Mouse (Mus musculus): ENCODE results near the gene Emilin1. TPM values are rescaled to one million over a fixed set of nuclear protein-coding genes. Genes with fewer than 3 reads are reported as not detected.
"Not testable (repeated sequence)": the region's sequence is repeated elsewhere in the genome, so short reads cannot be mapped to it uniquely, and the experiment has no call there.

Emilin1 gene
- 1 to 10 TPM; 2.0 TPM for total RNA-seq (2021)
- long read RNA-seq, experiment 1, partial matches to known transcripts: 0 of 2 reads
- long read RNA-seq, experiment 1, other reads (novel, unspliced or antisense): 1 of 2 reads
- long read RNA-seq, experiment 2, partial matches to known transcripts: 0 of 1 reads
- long read RNA-seq, experiment 2, other reads (novel, unspliced or antisense): 1 of 1 reads

DNA sequence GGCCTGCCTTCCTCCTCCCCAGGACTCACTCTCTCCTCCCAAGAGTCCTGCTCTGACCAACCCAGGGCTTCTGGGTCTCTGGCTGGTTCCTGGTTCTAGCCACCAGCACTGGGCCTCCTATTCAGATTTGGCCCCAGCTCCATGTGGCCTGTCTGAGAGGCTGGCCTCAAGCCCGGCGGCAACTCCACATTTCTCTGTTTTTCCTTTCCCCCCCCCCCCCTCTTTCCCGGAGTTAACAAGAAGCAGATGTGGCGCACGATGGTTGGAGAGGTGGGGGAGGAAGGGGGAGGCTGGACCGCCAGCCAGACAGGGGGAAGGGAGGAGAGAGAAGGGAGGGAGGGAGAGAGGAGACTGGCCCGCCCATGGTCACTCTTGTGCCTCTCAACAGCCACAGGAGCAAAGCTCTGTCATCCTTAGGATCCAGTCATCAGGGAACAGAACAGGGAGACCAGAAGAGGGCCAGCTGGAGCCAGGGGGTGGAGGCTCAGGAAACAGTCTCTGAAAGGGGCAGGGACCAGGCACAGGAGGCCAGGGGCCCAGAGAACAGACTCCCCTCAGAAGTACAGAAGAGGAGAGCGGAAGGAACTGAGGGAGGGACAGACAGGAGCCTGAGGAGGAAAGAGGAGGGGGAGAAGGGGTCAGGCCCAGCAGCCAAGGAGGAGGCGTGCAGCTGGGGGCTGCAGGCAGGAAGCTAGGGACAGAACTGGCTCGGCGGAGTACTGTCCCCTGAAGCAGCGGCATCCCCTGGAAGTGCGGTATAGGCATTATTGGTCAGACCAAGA is at the start of gene Emilin1:
Gene Emilin1, plus strand, starts transcription at position 343 of the 782 bp plus-strand sequence.
- peak within 1 kb of the TSS; percentile 48; the same call in 1 of the 2 replicates for H3K27ac ChIP-seq
- DNase-seq (ENCODE audit: low spot score in 2 of 2): no peak
- peak within 1 kb of the TSS; percentile 18; the same call in 1 of the 2 replicates for H3K4me3 ChIP-seq
- no peak for TF ChIP-seq CTCF (conservative IDR thresholded peaks at IDR 0.05)

DNA sequence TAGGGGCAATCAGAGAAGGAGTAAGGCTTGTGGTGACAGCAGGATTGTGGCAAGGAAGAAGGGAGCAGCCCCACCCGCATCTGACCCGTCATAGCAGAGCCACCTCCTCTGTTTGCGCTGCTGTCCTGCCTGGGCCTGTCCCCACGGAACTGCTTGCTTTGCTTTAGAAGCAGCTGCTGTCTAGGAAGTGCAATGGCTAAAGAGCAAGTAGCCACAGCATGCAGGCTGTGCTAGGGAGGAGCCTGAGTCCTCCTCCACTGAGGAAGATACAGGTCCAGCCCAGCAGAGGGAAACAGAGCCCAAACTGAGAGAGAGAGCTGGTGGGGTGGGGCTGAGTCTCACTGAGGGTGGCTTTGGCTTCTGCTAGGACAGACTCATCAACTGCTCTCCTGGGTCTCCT is 49.4 kb upstream of the Emilin1 start:
- no peak overlapping the region for H3K27ac ChIP-seq
- H3K4me3 ChIP-seq: no peak overlapping the region
- peak; percentile 28 for TF ChIP-seq CTCF (conservative IDR thresholded peaks at IDR 0.05)
- no peak for DNase-seq (ENCODE audit: low spot score in 2 of 2)

GRCm38 (mm10) chr5:30864322-30864721 is 48.9 kb upstream of the Emilin1 start:
- Histone ChIP-seq H3K27ac (no peak overlapping the region), H3K4me3 (no peak overlapping the region)
- TF ChIP-seq CTCF (conservative IDR thresholded peaks at IDR 0.05): no peak
- no peak for DNase-seq (ENCODE audit: low spot score in 2 of 2)

DNA sequence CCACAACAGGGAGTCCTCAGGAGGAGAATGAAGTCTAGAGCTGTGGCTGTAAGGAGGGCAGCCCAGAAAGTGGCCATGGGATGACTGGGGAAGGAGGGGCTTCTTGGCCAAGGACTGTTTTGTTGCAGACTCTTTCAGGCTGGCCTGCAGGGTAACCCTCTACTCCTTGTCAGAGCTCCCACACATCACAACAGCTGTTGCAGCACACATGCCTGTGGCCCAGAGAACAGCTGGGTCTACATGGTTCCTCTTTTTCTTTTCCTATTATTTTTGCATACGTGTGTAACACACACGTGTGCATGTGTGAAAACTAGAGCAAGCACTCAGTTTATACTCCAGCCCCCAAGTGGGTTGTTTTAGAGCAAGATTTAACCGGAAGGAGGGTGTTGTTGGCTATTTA is 46.3 kb upstream of the Emilin1 start:
- H3K4me3 ChIP-seq: no peak overlapping the region
- H3K27ac ChIP-seq: no peak overlapping the region
- no peak for DNase-seq (ENCODE audit: low spot score in 2 of 2)
- TF ChIP-seq CTCF (conservative IDR thresholded peaks at IDR 0.05): no peak

DNA sequence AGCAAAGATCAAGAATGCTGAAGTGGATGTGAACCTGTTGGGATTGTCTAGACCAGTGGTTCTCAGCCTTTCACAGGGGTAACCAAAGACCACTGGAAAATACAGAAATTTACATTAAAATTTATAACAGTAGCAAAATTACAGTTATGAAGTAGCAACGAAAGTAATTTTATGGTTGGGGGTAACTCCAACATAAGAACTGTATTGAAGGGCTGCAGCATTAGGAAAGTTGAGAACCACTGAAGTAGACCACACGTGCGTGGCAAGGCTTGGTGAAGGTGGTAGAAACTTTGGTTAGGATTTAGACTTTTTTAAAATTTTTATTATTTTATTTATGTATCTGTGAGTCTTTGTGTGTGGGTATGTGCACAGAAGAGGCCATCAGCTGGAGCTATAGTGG is 45.5 kb upstream of the Emilin1 start, which contains the start of gene Tmem214:
Gene Tmem214, plus strand, starts transcription at position 301 of the 400 bp plus-strand sequence.
- Histone ChIP-seq H3K4me3 (no peak within 1 kb of the TSS), H3K27ac (peak within 1 kb of the TSS; percentile 93; the same call in 1 of the 2 replicates)
- DNase-seq (ENCODE audit: low spot score in 2 of 2): no peak
- no peak for TF ChIP-seq CTCF (conservative IDR thresholded peaks at IDR 0.05)

- H3K4me3 ChIP-seq: peak overlapping the region; percentile 89
Measured at GRCm38 (mm10) chr5:30868981-30869380, 44.2 kb upstream of the Emilin1 start.

DNA sequence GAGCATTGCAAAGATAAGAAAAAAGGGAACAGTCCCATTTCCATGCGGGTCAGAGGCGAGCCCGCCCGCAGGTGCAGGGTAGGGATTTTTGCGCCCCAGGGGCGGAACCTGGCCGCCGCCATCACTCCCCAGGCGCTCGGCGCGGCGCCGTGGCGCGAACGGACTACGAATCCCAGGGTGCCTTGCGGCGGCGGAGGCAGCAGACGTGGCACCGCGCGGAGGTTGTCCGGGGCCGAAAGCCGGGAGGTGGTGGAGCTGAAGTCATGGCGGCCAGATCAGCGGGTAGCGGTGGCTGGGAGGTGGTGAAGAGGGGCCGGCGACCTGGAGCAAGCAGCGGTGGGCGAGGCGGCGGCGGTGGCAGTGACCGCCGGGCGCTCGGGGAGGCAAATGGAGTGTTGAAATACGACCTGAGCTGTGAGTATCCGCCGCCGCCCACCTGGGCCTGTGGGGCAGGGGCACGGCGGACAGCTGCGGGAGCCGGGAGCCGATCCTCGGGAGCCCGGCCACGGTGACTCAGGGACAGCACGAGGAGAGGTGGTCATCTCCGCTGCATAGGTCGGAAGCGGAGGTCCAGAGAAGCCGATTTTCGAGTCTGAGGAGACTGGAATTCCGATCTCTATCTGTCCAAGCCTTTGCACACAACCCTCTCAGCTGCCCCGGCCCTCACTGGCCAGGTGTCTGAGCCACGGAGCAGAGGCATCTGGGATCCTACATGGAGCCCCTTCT is 43.6 kb upstream of the Emilin1 start:
- Histone ChIP-seq H3K4me3 (peak overlapping the region; percentile 89), H3K27ac (peak overlapping the region; percentile 93)
- DNase-seq (ENCODE audit: low spot score in 2 of 2): peak; percentile 91 to 94
- TF ChIP-seq CTCF (conservative IDR thresholded peaks at IDR 0.05): no peak

More at GRCm38 (mm10) chr5:30868981-30869380, 44.2 kb upstream of the Emilin1 start:
- DNase-seq (ENCODE audit: low spot score in 2 of 2): no peak
- TF ChIP-seq CTCF (conservative IDR thresholded peaks at IDR 0.05): no peak
- H3K27ac ChIP-seq: peak overlapping the region; percentile 93

DNA sequence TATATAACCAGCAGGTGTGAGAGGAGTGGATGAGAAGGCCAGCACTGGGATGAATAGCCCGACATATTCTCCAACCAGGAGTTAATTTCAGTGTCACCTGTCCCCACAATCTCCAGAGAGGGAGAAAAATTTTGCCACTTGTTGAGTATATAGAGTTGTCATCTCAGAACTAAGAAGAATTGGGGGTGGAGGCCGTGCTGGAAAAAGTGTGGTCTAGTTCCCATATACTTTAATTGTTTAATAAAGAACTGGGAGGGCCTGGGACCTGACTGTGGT is 43.1 kb upstream of the Emilin1 start:
- DNase-seq (ENCODE audit: low spot score in 2 of 2): no peak
- H3K27ac ChIP-seq: peak overlapping the region; percentile 93
- no peak for TF ChIP-seq CTCF (conservative IDR thresholded peaks at IDR 0.05)
- H3K4me3 ChIP-seq: peak overlapping the region; percentile 89

- Histone ChIP-seq H3K4me3 (no peak overlapping the region), H3K27ac (no peak overlapping the region)
- TF ChIP-seq CTCF (conservative IDR thresholded peaks at IDR 0.05): no peak
- DNase-seq (ENCODE audit: low spot score in 2 of 2): no peak
Measured at GRCm38 (mm10) chr5:30872574-30872973, 40.6 kb upstream of the Emilin1 start.

GRCm38 (mm10) chr5:30874365-30874764 is 38.8 kb upstream of the Emilin1 start:
- Histone ChIP-seq H3K27ac (no peak overlapping the region), H3K4me3 (no peak overlapping the region)
- TF ChIP-seq CTCF (conservative IDR thresholded peaks at IDR 0.05): no peak
- DNase-seq (ENCODE audit: low spot score in 2 of 2): no peak

DNA sequence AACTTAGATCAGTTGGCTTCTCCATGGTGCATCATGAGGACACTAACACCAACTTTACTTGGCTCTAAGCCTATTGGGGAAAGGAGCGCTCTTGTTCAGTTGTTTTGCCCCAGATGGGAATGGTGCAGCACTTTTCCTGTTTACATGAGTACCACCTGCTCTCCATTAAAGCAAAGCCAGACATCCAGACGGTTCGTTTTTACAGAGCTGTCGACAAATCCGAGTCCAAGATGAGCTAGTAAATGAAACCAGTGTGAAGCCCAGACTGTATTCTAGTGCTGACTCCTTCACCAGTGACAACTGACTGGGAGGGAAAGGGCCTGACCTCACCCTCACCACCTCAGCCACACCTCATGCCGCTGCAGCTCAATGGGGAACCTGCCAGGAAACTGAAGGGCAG is 34.6 kb upstream of the Emilin1 start:
- no peak overlapping the region for H3K4me3 ChIP-seq
- DNase-seq (ENCODE audit: low spot score in 2 of 2): peak; percentile 45 to 73
- no peak for TF ChIP-seq CTCF (conservative IDR thresholded peaks at IDR 0.05)
- no peak overlapping the region for H3K27ac ChIP-seq

- no peak for DNase-seq (ENCODE audit: low spot score in 2 of 2)
- Histone ChIP-seq H3K27ac (no peak overlapping the region), H3K4me3 (no peak overlapping the region)
- TF ChIP-seq CTCF (conservative IDR thresholded peaks at IDR 0.05): peak; percentile 40
Measured at GRCm38 (mm10) chr5:30879347-30879943, 33.8 kb upstream of the Emilin1 start.

DNA sequence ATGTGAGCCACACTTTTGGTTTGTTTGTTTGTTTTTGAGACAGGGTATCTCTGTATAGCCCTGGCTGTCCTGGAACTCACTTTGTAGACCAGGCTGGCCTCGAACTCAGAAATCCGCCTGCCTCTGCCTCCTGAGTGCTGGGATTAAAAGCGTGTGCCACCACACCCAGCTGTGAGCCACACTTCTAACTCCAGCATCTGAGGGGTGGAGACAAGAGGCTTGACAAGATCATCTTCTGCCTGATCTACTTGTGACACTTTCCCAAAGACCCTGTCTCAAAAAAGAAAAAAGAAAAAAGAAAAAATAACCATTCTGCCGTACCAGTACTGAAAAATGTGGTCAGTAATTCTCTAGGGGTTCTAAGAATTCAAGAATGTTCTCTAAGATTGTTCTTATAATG is 31.4 kb upstream of the Emilin1 start:
- not testable (repeated sequence) for DNase-seq (ENCODE audit: low spot score in 2 of 2); H3K4me3 ChIP-seq; H3K27ac ChIP-seq
